Mouse (Mus musculus): ENCODE measurements around the gene Majin.

Gene Majin

GRCm38 (mm10) chr19:6184131-6184530 lies at the start of gene Majin:
TSS of gene Majin (plus strand) at chr19:6184388.
- DNase-seq (ENCODE audit: low spot score) = no peak

DNA sequence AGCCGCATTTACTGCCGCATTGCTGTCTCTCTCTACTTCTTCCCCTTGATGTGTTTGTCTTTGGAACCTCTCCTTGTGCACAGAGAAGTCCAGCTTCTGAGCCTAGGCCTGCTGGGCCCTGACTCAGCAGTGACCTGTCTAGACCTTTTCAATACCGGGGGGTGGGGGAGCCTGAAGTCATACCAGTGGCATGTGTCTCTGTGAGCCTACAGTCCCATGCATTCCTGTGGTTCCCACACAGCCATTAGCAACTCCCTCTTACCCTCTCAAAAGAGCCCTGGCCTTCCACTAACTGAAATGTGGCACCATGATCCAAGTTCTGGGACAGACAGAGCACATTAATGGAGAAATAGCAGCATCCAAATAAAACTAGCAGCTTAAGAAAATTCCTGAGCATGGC lies 47.8 kb upstream of the Majin start:
- DNase-seq (ENCODE audit: low spot score) = no peak

GRCm38 (mm10) chr19:6139701-6140100 lies 44.5 kb upstream of the Majin start:
- no peak for DNase-seq (ENCODE audit: low spot score)

DNA sequence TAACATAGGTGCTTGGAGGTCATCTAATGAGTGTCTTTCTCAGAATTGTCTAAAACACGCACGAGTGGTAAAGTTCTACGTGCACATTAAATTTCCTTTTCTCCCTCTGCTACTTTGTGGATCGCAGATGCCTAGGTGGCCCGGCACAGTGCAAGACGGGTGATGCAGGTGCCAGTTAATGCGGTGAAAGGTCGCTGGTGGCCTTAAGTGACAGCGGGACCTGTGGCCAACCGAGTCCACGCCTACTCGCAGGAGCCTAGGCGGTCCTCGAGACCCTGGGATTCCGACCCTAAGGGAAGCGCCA lies 43.9 kb upstream of the Majin start:
- no peak for DNase-seq (ENCODE audit: low spot score)

DNA sequence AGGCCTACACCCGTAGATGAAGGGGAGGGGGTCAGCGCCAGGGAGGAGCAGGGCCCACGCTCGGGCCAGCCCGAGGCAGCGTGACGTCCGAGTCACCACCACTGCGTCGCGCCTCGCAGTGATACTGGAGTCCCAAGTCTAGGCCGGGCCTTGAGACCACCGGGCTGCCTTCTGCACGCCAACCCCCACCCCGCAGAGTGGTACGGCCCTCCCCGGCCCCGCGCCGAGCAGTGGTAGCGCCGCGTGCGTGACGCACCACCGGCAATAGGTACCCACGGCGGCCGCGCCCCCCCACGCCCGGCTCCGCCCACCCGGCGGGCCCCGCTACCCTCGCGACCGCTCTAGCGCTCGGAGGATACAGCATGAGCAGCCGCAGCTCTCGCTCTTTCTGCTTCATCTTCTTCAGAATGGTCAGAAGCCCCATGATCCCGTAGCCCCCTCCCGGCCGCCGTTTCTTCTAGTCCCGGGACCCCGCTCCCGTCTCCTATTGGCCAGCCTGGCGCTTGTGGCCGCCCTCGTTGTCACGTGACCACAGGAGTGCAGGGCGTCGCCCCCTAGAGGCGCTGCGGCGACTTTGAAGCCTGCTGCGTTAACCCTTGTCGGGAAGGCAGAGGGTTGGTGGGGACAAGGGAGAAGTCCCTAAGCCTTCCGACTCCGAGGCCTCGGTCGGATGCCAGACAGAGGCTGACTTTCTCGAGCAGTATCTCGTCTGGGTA lies 43.4 kb upstream of the Majin start, which contains the start of gene Batf2:
TSS of gene Batf2 (plus strand) at position 306 of the 716 bp plus-strand sequence.
- DNase-seq (ENCODE audit: low spot score) = peak; percentile 86

DNA sequence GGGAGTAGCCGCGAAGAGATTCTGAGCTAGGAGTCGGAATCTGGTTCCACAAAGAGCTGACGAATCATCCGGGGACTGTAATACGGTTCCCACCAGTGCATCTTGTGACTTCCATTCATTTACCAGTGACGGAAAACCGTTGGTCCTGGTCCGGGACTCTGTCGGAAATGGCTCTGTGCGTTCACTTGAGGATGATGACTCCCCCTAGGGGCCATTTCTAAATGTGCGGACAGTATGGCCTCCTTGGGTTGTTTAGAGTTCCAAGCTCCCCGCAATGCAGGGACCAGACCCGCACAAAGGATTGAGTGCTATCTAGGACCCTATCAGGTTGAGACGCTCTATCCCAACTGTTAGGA lies 42.8 kb upstream of the Majin start, which contains the start of gene Arl2:
TSS of gene Arl2 (minus strand) at position 155 of the 356 bp plus-strand sequence.
- peak; percentile 57 for DNase-seq (ENCODE audit: low spot score)

DNA sequence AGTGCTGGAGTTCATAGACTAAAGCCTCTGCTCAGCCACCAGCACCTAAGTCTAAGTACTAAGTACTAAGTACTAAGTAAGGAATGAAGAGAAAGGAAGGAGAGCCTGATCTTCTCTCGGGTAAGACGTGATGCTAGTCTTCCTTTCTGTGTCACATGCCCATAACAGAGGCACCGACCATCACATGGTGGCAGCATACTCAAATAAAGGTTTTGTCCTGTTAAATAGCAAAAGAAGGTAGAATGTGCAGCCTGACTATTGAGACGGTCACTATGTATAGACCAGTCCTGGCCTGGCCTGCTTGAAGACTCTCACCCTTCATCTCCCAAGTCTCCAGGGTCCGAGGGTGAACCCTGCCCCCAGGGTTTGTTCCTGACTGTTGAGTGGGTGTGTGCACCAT lies 39.3 kb upstream of the Majin start:
- no peak for DNase-seq (ENCODE audit: low spot score)

DNA sequence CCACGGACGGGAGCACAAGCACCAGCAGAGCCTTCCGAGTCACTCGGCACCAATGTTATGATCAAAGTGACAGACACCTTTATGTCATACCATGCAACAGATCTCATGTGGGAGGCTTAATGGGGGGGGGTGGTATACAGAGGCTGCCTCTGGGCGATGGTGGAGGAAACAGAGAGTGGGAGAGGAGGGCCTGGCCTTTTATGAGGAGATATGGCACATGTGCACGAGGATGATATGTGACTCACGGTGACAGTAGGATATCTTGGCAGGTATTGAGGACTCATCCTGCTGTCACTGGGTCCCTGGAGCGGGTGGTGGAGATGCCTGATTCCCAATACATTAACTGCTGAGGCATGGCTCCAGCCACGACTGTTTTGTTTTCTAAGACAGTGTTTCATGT lies 29.0 kb upstream of the Majin start:
- DNase-seq (ENCODE audit: low spot score) = no peak

DNA sequence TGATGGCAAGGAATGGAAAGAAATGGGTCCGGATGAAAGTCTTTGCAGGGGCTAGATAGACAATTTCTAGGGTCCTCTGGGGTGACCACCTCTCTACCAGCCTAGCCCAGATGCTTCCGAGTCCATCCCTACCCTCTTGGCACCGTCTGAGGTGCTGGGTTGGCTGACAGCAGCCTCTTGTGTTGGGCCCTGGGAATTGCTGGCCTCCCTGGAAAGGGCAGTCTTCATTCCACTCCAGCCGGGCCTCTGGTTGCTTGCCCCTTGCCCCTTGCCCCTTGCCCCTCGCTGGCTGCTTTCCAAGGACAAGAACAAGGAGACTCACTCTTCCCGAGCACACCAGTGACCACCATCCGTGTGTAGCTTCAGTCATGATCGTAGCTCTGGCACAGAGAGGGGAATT lies 27.8 kb upstream of the Majin start:
- no peak for DNase-seq (ENCODE audit: low spot score)

DNA sequence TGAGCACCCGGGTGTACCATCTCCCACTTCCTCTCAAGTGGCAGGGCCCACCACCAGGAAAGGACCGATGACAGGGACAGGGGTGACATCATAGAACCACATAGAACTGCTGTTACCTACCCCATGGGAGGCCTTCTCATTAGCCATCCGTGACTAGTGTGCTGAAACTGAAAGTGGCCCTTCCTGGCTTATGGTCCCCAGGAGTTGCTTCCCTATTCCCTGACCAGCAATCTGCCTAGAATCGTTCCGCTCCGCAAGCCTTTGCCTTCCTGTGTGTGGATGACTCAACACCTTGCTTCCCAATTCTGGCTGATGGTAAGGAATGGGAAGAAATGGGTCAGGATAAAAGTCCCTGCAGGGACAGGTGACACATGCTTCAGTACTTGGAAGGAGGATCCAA lies 27.0 kb upstream of the Majin start:
- no peak for DNase-seq (ENCODE audit: low spot score)

DNA sequence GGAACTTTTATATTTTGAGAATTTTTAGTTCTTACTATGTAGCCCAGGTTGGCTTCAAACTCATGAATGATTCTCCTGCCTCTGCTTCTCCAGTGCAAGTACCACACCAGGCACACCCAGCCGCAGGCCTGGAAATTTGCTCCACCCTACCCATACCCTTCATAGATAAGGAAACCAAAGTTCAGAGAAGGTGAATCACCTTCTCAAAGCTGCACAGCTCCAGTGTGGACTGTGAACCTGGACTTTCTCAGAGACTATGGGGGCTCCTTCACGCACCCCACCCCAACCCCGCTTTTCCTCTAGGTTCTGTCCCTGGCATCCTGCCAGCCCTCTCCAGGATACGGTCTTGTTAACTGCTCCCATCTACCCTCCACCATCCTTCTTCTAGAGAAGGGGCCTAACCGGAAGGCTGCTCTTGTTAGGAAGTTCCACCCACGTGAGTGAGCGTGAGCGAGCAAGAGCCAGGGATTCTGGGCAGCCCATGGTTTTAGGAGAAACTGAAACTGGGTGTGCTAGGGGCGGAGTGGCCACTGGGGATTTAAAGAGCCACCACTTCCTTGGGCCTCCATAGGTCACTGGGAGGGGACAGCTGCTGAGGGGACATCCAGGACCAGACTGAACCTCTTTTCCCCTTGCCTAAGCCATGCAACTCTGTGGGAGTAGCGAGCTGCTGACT lies 20.2 kb upstream of the Majin start:
- DNase-seq (ENCODE audit: low spot score) = peak; percentile 21

DNA sequence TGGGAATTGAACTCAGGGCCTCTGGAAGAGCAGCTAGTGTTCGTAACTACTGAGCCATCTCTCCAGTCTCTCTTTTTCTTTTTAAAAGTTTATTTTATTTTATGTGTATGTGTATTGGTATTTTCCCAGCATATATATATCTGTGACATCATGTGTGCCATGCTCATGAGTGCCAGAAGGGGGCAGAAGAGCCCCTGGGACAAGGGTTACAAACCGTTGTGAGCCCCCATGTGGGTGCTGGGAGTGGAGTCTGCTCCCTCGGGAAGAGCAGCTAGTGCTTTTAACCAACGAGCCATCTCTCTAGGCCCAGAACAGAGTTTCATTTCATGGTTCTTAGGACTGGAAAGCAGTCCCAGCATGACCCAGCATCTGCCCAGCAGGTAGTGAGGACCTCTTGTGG lies 17.4 kb upstream of the Majin start:
- no peak for DNase-seq (ENCODE audit: low spot score)

DNA sequence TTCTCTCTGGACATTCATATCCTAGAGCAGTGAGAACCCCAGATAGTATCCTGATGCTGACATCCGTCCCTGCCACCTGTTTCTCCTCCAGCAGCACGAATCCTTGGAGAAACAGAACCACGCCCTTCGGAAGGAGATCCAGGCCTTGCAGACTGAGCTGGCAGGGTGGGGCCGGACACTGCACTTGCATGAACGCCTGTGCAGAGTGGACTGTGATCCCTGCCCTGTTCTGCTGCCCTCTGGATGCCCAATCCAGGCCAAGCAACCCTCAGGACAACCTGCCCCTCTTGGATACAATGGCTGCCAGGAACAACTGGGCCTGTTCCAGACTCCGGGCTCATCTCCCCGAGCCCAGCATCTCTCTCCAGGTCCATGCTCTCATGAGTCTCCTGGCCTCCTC lies 13.0 kb upstream of the Majin start:
- no peak for DNase-seq (ENCODE audit: low spot score)

GRCm38 (mm10) chr19:6174771-6175170 lies 9.4 kb upstream of the Majin start:
- peak; percentile 67 for DNase-seq (ENCODE audit: low spot score)

DNA sequence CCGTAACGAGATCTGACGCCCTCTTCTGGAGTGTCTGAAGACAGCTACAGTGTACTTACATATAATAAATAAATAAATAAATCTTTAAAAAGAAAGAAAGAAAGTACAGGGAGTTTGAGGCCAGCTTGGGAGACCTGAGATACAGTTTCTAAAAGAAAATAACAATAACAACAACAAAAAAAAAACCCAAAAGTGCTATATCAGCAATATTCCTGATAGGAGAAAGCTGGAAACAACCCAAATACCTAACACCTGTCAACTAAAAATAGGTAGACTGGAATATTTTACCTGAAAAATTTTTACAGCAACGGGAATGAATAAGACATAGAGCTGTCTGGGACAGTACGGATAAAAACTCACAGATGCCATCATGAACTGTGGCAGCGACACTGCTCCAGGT lies 5.4 kb upstream of the Majin start:
- no peak for DNase-seq (ENCODE audit: low spot score)

DNA sequence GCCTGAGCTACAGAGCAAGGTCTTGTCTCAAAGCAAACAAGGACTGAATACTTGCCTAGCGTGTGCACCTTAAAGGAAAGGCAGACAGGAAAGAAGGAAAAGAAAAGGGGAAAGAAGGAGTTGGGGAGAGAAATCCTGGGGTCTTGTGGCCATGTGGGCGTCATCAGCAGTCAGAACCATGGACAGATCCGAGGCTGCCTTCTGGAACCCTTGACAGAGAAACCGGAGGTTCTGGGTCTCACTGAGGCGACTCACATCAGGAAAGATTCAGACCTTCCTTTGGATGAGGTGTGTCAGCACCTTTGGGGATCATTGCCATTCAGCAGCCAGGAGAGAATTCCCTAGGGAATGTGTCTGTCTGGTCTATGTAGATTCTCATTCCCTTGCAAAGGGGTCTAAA lies 2.6 kb upstream of the Majin start:
- no peak for DNase-seq (ENCODE audit: low spot score)

DNA sequence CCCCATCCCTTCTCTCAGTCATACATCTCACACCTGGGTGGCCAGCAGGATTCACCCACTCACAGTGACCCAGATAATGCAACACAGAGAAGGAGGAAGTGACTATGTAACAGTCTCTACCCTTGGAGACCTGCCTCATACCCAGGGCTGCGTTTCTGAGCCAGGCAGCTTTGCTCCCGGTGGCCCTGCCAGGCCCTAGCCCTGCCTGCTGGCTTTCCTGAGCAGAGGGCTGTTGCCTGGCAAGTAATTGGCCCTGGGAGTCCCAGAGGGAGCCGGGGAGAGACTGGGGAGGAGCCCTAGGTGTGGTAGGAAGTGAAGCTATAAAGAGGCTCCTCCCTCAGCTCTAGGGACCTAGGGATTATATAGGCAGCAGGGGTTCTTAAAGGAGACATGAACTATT lies 1.7 kb upstream of the Majin start:
- DNase-seq (ENCODE audit: low spot score) = no peak

DNA sequence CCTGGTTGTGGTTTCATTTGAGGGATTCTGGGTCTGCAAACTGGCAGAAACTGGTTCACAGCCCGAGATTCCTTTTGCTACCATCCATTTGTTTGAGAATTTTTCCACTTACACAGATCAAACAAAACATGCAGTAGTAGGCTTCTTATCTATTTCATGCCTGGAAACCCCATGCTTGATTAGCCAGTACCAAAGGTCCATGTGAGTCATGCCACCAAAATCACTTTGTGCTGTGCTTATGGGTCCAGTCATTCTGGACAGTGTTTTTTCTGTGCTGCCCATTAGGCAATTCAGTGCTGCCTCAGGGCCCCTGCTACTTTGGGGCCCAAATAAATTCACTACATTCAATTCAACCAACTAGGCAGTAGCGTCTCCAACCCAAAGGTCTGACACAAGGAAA lies 20.1 kb downstream of the Majin start:
- no peak for DNase-seq (ENCODE audit: low spot score)

GRCm38 (mm10) chr19:6206716-6207115 lies 22.5 kb downstream of the Majin start:
- DNase-seq (ENCODE audit: low spot score) = no peak

GRCm38 (mm10) chr19:6216046-6216705 lies 32.0 kb downstream of the Majin start:
- DNase-seq (ENCODE audit: low spot score) = no peak

- no peak for DNase-seq (ENCODE audit: low spot score)
Measured at GRCm38 (mm10) chr19:6218606-6219005, 34.4 kb downstream of the Majin start.

DNA sequence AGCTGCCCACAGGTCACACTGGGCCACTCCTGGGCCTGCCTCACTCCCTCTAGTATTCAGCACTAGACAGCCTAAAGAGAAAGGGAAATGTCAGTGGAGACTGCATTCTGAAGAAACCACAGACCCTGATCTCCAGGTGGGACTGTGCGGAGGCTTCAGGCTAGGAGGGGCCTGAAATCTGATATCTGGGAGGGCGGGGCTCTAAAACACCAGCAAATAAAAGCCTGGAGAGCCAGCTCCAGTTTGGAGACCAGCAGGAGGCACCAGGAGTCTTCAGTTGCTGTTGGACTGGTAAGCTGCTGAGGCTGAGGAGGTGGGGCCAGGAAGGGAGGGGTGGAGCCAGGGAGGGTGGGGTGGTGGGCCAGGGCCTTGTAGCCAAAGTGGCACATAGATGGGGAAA lies 41.9 kb downstream of the Majin start, which contains the start of gene Gpha2:
TSS of gene Gpha2 (plus strand) at position 246 of the 400 bp plus-strand sequence.
- DNase-seq (ENCODE audit: low spot score) = no peak

DNA sequence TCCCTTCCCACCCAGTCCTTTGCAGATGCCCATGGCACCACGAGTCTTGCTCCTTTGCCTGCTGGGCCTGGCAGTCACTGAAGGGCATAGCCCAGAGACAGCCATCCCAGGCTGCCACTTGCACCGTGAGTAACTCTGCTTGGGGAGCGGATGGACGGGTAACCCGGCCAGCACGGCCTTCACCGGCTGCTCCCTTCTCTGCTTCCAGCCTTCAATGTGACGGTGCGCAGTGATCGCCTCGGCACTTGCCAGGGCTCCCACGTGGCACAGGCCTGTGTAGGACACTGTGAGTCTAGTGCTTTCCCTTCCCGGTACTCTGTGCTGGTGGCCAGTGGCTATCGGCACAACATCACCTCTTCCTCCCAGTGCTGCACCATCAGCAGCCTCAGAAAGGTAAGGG lies 42.6 kb downstream of the Majin start:
- DNase-seq (ENCODE audit: low spot score) = no peak
